Mouse (Mus musculus): ENCODE results near the gene Pdcd6ip.

DNA sequence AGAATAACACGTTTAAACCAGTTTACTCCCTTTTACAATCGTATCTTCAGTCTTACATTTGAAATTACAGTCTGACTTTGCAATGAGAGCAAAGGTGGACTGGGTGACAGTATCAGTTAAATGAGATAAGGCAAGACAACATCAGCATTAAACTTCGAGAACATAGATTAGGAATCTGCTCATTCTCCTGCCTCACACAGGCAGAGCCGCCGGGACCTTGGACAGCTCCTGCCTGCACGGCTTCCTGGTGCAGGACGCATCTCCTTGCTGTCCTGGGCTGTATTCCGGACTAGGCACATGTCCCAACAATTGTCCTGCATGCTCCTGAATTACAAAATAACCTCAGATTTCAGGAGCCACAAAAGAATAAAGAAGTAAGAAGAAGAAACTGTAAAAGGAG, 54.5 kb downstream of the Pdcd6ip start:
- no peak for TF ChIP-seq CTCF (IDR thresholded peaks at IDR 0.05; ENCODE audit: insufficient read depth, low read depth, low read length)
- no peak for TF ChIP-seq POLR2A (IDR thresholded peaks at IDR 0.05; ENCODE audit: insufficient read depth, low read depth, low read length)

All from olfactory bulb, adult 2 months (tissue).